Mouse (Mus musculus) embryonic facial prominence, embryonic 15.5 days (tissue): ENCODE measurements around the gene Dok3. TPM values are rescaled to one million over a fixed set of nuclear protein-coding genes. Genes with fewer than 3 reads are reported as not detected.
A peak's percentile ranks its signal among the peaks of the same experiment; 100 is the strongest.
"Not testable (repeated sequence)": the region's sequence is repeated elsewhere in the genome, so short reads cannot be mapped to it uniquely, and the experiment has no call there.

Experiments used
- ATAC-seq: fragments of 200-750 bp; cut with Nextera tagmentation; 2 replicates; pipeline ENCODE4 v1.8.0; 2017; ENCODE audit warnings: low read depth, moderate TSS enrichment; ENCODE audit not compliant: insufficient number of reproducible peaks, low FRiP score, low TSS enrichment
- H3K27ac ChIP-seq: fragments of 300-500 bp; sonication (generic); replicated peaks from 2 replicates; pipeline ENCODE4 v1.5.1; 2015; ENCODE audit warnings: mild to moderate bottlenecking, inconsistent platforms
- H3K27me3 ChIP-seq: fragments of 300-500 bp; sonication (generic); 2 replicates; pipeline ENCODE4 v1.6.1; 2015; ENCODE audit warnings: inconsistent platforms
- H3K36me3 ChIP-seq: fragments of 300-500 bp; sonication (generic); 2 replicates; pipeline ENCODE4 v1.6.1; 2015; ENCODE audit warnings: mild to moderate bottlenecking, inconsistent platforms
- H3K4me1 ChIP-seq: fragments of 300-500 bp; sonication (generic); 2 replicates; pipeline ENCODE4 v1.6.1; 2015; ENCODE audit warnings: inconsistent platforms
- H3K4me2 ChIP-seq: fragments of 300-500 bp; sonication (generic); replicated peaks from 2 replicates; pipeline ENCODE4 v1.6.1; 2015; ENCODE audit warnings: mild to moderate bottlenecking, inconsistent platforms
- H3K4me3 ChIP-seq: fragments of 300-500 bp; sonication (generic); replicated peaks from 2 replicates; pipeline ENCODE4 v1.5.1; 2015; ENCODE audit warnings: mild to moderate bottlenecking, inconsistent platforms
- H3K9ac ChIP-seq: fragments of 300-500 bp; sonication (generic); 2 replicates; pipeline ENCODE4 v1.6.1; 2015; ENCODE audit warnings: inconsistent platforms
- H3K9me3 ChIP-seq: fragments of 300-500 bp; sonication (generic); replicated peaks from 2 replicates; pipeline ENCODE4 v1.6.1; 2016; ENCODE audit warnings: inconsistent platforms
- WGBS: fragments of 180-500 bp; shearing (Covaris S2); methylation state at CpG from one replicate; pipeline ENCODE4 v1.1.7; 2015; 5-methylcytosine and 5-hydroxymethylcytosine counted together
- polyA plus RNA-seq: library from polyadenylated mRNA; unstranded; fragments of >200 nt; fragmentation: Nextera tagmentation; extraction: Ambion mirVana; gene quantifications from 2 replicates; pipeline ENCODE4 v1.2.1, GENCODE M21; 2015

The Dok3 gene
- 5.5 and 6.3 TPM in 2 replicates for polyA plus RNA-seq

DNA sequence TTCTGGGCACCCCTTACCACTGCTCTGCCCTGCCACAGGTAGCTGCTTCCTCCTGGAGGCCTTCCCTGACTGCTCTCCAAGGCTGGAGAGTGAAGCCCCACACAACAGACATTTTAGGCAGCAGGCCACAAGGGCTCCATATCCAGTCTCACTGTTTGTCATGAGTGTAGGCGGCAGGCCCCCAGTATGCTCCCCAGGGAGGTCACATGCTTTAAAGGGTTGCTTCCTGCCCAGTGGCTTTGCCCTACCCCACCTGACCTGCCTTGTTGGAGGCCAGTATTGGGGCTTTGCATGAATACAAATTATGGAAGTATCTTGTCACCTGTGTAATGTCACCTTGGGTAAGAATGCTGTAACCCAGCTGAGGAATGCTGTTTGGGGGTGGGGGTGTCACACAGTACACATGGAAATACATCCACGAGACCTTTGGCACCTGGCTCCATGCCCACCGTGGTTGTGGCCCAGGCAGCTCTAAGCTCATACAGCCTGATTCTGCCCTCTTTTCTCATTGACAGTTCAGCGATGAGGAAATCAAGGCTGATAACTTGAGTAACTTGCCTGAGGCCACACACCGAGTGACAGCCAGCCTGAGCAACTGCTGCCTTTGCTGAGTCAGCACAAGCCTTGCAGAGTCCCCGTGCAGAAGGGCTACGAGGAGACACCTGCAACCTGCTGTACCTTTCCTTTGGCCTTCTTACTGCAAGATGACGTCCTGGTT, at the start of gene Dok3:
Dok3 (minus strand) TSS at position 99 of the 718 bp plus-strand sequence.
- no peak for ATAC-seq
- no peak within 1 kb of the TSS for H3K27ac ChIP-seq

DNA sequence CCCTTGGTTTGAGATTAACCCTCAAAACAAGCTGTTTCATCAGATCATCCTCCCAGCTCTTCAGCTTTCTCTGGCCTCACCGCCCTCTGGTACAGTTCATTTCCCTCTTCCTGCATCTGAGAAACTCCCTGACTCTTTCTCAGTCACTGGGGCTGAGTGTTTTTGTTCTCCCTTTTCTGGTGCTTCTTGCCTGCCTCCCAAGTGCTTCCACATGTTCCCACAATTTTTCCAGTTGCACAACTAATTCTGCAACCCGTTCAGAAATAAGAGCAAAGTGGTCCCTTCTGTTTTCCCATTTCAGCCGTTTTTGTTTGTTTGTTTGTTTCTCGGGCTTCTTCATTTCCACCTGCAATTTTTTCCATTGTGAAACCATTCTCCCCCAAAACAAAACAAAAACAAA, 49.0 kb upstream of the Dok3 start:
- no peak overlapping the region for H3K4me2 ChIP-seq
- H3K4me3 ChIP-seq, result no peak overlapping the region
- no peaks in the 10 kb centered on the region for H3K27me3 ChIP-seq
- WGBS, result 65% methylated on average over 4 of the region's 4 CpGs
- H3K9ac ChIP-seq, result no peak overlapping the region
- no peaks in the 10 kb centered on the region for H3K36me3 ChIP-seq
- no peaks in the 10 kb centered on the region for H3K9me3 ChIP-seq
- no peak overlapping the region for H3K27ac ChIP-seq
- no peak for ATAC-seq
- no peaks in the 10 kb centered on the region for H3K4me1 ChIP-seq

More for the DNA sequence above, at the start of gene Dok3:
- H3K4me2 ChIP-seq, result no peak within 1 kb of the TSS
- H3K9ac ChIP-seq, result no peak within 1 kb of the TSS
- peaks cover 47% of the 10 kb centered on the region for H3K36me3 ChIP-seq
- no peaks in the 10 kb centered on the region for H3K27me3 ChIP-seq
- 64% methylated on average over 8 of the region's 8 CpGs for WGBS
- H3K4me3 ChIP-seq, result no peak within 1 kb of the TSS
- no peaks in the 10 kb centered on the region for H3K4me1 ChIP-seq
- no peaks in the 10 kb centered on the region for H3K9me3 ChIP-seq

DNA sequence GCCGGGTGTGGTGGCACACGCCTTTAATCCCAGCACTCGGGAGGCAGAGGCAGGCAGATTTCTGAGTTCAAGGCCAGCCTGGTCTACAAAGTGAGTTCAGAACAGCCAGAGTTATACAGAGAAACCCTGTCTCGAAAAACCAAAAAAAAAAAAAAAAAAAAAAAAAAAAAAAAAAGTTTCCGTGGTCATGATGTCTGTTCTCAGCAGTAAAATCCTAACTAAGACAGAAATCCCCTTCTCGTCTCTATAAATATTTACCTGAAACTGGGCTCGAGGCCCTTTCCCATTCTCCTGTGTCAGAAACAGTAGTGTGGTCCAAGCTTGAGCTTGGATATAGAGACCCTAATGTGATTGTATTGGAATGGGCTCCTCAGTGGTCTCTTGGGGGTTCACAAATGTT, 47.8 kb upstream of the Dok3 start:
- H3K27ac ChIP-seq, H3K36me3 ChIP-seq, ATAC-seq, H3K9me3 ChIP-seq, H3K4me3 ChIP-seq, H3K4me2 ChIP-seq, H3K27me3 ChIP-seq, H3K9ac ChIP-seq, H3K4me1 ChIP-seq: not testable (repeated sequence)
- 89% methylated on average over 7 of the region's 7 CpGs for WGBS

DNA sequence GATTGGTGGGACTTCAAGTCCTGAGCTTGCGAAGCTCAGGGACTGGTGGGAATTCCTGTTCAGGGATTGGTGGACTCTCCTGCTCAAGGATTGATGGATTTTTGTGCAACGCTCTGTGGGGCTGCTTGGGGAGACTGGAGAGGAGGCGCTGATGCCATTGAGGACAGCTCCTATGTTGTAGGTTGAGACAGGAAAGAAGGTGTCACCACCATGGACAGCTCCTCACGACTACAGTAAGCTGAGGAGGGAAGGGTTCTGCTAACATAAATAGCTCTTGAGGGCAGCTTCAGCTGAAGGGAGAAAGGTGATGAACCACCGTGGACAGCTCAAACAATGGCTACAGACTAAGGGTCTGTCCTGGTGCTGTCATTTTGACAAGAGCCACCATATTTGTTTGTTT, 46.8 kb upstream of the Dok3 start:
- Histone ChIP-seq H3K9me3 (no peaks in the 10 kb centered on the region), H3K4me1 (0 out of 2 replicates have a peak, but pooled peaks cover 4% of the 10 kb centered on the region), H3K36me3 (no peaks in the 10 kb centered on the region), H3K9ac (no peak overlapping the region), H3K4me2 (no peak overlapping the region), H3K27ac (no peak overlapping the region), H3K27me3 (no peaks in the 10 kb centered on the region), H3K4me3 (no peak overlapping the region)
- ATAC-seq, result no peak
- 55% methylated on average over 5 of the region's 5 CpGs for WGBS

DNA sequence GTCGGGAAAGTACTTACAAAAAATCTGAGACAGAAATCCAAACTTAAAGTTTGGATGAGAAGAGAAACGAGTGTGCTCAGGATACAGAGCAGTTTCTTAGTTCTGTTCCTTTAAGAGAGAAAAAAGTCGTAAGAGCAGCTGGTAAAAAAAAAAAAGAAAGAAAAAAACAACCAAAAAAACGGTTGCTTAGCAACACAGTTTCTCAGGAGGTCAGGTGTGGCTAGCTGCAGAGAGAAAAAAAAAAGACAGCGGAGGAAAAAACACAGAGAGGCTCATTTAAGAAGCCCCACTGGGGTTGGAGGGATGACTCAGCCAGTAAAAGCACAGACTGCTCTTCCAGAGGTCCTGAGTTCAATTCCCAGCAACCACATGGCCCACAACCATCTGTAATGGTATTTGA, 45.2 kb upstream of the Dok3 start:
- no peak overlapping the region for H3K27ac ChIP-seq
- no peak overlapping the region for H3K4me2 ChIP-seq
- H3K4me1 ChIP-seq, result peaks cover 13% of the 10 kb centered on the region
- ATAC-seq, result no peak
- H3K36me3 ChIP-seq, result no peaks in the 10 kb centered on the region
- no peaks in the 10 kb centered on the region for H3K9me3 ChIP-seq
- H3K9ac ChIP-seq, result no peak overlapping the region
- no peaks in the 10 kb centered on the region for H3K27me3 ChIP-seq
- H3K4me3 ChIP-seq, result no peak overlapping the region
- 72% methylated on average over 5 of the region's 5 CpGs for WGBS

DNA sequence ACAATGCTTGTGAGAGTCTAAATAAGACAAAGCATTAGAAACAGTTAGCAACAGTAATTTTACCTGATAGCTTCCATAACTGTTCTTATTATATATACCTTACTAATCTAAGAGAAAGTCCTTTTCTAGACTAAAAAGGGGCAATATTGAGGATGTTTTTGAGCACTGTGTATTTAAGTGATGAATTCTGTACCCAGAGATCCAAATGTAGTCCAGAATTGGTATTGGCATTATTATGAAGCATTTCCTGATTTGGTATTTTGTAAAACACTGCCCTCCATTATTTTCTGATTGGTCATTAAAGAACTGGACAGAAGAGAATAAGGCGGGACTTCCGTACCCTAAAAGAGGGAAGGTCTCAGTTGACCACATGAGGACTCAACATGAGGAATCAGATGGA, 44.3 kb upstream of the Dok3 start, which contains the start of gene Tmed9:
Tmed9 (plus strand) TSS at position 301 of the 400 bp plus-strand sequence.
- Histone ChIP-seq H3K9me3 (no peaks in the 10 kb centered on the region), H3K27me3 (no peaks in the 10 kb centered on the region), H3K4me1 (peaks cover 18% of the 10 kb centered on the region), H3K36me3 (no peaks in the 10 kb centered on the region), H3K4me2 (no peak within 1 kb of the TSS), H3K4me3 (no peak within 1 kb of the TSS), H3K27ac (no peak within 1 kb of the TSS), H3K9ac (no peak within 1 kb of the TSS)
- WGBS, result 95% methylated on average over 2 of the region's 2 CpGs
- no peak for ATAC-seq

DNA sequence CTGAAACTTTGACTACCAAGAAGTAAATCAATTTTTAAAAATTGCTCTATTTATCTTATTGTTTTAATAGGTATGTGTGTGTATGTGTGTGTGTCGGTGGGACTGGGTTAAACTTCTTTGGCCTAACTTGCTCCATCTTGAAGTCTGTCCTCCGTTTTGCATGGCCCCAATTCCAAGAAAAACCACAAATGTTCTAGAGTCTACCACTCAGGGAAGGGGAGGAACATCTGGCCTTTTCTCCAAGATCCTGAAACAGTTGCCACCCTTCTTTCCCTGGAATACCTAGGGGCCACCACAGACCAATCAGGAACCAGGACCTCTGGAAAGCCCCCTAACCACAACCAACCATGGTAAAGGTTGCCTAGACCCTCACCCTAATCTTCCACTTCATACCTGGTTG, 42.9 kb upstream of the Dok3 start:
- Histone ChIP-seq H3K9me3 (no peaks in the 10 kb centered on the region), H3K36me3 (peaks cover 9% of the 10 kb centered on the region), H3K4me3 (no peak overlapping the region), H3K27me3 (no peaks in the 10 kb centered on the region), H3K4me2 (0 out of 2 replicates have a peak overlapping the region, but pooled peaks have one; percentile 4), H3K4me1 (peaks cover 18% of the 10 kb centered on the region), H3K27ac (no peak overlapping the region), H3K9ac (no peak overlapping the region)
- WGBS, result 49% methylated on average over 2 of the region's 2 CpGs
- no peak for ATAC-seq

DNA sequence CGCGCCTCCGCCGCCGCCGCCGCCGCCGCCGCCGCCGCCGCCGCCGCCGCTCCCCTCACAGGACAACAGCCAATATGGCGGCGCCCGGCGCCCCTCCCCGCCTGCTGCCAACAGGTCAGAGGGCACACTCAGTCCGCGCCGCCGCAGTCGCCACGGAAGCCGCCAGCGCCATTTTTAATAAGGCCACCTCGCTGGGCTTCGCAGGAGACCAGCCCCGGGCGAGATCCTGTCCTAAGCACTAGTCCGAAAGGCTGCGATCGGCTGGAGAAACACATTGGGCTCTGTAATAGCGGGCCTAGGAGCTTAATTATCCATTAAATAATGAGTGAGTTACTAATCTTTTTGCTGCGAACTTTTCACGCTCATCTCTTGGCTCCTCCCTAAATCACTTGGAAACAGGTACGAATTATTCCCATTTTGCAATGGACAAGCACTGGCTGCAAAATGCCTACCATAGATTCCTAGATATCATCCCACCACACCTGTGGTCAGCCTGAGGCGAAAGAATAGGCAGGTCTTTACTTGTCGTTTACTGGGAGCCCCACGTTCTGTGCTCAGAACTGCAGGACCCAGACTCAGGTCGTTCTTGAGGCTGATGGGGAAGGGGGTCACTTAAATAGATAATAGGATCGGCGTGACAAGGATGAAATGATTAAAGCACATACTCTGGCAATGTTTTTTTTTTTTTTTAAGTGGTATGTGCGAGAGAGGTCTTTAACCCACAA, 42.1 kb upstream of the Dok3 start, which contains the start of gene Fam193b:
Fam193b (minus strand) TSS at position 94 of the 725 bp plus-strand sequence.
- Histone ChIP-seq H3K9me3 (no peaks in the 10 kb centered on the region), H3K4me3 (peak within 1 kb of the TSS; percentile 95), H3K9ac (peak within 1 kb of the TSS; percentile 91), H3K27ac (peak within 1 kb of the TSS; percentile 92), H3K4me2 (peak within 1 kb of the TSS; percentile 89), H3K27me3 (no peaks in the 10 kb centered on the region), H3K4me1 (peaks cover 18% of the 10 kb centered on the region), H3K36me3 (peaks cover 14% of the 10 kb centered on the region)
- 2% methylated on average over 44 of the region's 47 CpGs for WGBS
- peak; percentile 91 for ATAC-seq

DNA sequence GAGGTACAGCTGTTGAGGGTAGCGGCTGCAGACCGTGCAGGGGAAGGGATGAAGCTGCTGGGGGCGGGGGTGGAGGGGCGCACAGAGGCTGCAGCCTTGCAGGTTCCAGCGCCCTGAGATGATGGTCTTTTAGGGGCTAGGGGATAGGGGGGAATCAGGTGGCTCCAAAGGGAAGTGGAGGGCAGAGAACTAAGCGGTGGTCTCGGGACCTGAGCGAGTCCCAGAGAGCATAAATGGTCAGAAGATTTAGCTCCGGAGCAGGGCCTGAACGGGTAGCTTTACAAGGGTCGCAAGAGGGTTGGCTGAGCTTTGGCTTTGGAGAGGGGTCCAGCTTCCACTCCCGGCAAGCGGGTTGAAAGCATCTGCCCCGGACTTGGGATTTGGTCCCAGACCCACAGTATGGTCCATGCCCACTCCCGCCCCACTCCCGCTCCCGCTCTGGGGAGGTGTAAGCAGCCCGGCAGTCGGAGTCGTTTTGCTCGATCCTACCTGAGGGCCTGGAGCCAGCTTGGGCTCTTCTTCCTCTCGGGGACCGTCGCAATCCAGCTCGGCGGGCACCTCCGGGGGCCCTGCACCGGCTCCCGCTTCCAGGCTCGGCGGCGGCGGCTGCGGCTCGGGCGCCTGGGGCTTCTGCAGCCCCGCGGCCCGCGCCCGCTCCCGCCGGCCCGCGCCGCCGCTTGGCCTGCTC, 41.3 kb upstream of the Dok3 start:
- peak; percentile 70 for ATAC-seq
- Histone ChIP-seq H3K4me2 (peak overlapping the region; percentile 89), H3K4me1 (peaks cover 18% of the 10 kb centered on the region), H3K27ac (peak overlapping the region; percentile 92), H3K36me3 (peaks cover 18% of the 10 kb centered on the region), H3K27me3 (no peaks in the 10 kb centered on the region), H3K9ac (peak overlapping the region; percentile 91), H3K4me3 (peak overlapping the region; percentile 95), H3K9me3 (no peaks in the 10 kb centered on the region)
- 0% methylated on average over 46 of the region's 47 CpGs for WGBS

DNA sequence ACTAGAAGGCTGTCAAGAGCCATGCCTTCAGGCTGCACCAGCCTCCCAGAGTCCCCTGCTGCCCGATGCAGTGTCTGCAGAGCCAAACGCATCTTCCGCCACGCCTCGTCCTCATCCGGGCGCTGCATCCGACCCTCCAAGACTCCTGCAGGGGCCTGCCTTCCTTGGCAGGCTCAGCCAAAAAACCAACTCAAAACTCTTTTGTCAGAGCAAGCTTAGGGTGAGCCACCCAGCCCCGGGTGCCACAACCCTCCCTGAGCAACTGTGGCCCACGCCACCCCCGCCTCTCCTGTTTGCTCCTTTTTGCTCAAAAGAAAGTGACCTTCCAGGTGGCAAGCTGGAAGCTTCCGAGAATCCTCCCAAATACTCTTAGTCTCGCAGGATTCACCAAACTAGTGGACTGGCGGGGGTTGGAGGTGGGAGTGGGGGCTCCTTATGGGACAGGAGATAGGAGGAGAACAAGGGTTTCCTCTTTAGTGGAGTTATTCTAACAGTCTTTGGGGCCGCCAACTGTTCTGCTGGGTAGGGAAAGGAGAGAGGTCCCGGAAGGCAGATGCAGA, 40.7 kb upstream of the Dok3 start:
- 0 out of 2 replicates have a peak, but pooled peaks have one; percentile 11 for ATAC-seq

DNA sequence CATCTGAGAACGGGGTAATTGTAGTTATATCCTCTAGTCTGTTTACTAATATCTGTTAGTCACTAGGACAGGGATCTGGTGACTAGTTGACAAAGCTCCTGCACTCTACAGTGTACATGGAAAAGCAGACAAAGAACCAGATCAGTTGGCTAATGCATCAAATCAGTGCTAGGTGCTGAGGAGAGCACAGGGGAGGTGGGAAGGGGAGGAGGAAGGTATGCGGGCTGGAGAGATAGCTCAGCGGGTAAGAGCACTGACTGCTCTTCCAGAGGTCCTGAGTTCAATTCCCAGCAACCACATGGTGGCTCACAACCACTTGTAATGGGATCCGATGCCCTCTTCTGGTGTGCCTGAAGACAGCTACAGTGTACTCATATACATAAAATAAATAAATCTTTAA, 39.4 kb upstream of the Dok3 start:
- not testable (repeated sequence) for H3K27ac ChIP-seq, H3K27me3 ChIP-seq, H3K4me3 ChIP-seq, H3K9ac ChIP-seq, H3K9me3 ChIP-seq, ATAC-seq, H3K4me2 ChIP-seq
- 81% methylated on average over 4 of the region's 4 CpGs for WGBS
- H3K4me1 ChIP-seq, result peaks cover 18% of the 10 kb centered on the region
- H3K36me3 ChIP-seq, result peaks cover 18% of the 10 kb centered on the region

More for the DNA sequence above, 40.7 kb upstream of the Dok3 start:
- Histone ChIP-seq H3K27me3 (no peaks in the 10 kb centered on the region), H3K4me2 (peak overlapping the region; percentile 89), H3K4me3 (peak overlapping the region; percentile 95), H3K9ac (peak overlapping the region; percentile 91), H3K9me3 (no peaks in the 10 kb centered on the region), H3K36me3 (peaks cover 18% of the 10 kb centered on the region), H3K27ac (peak overlapping the region; percentile 92), H3K4me1 (peaks cover 18% of the 10 kb centered on the region)
- 3% methylated on average over 16 of the region's 16 CpGs for WGBS
